15 mouse cellular contexts compared by ENCODE assay signal in the genomic region with DNA sequence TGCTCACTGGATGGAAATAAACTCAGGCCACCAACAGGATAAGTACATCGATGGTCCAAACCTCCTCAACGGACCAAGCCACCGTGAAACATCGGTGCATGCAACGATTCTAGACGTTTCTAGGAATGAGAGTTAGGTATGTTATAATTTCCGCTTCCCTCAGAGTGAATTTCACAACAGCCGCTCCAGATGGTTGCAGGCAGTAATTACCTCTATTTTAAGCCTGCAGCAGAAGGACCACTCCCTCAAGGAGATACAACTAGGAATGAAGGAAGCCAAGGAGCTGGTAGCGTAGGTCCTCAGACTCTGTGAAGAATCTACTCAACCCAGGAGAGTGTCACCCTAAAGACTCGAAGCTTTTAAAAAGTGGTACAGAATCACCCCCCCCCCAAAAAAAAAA.
DNase-seq lines count a peak whose midpoint lies in the region; ATAC-seq and TF ChIP-seq lines count a peak whose summit lies in the region.
"Had no signal": no experiment of that assay in that cellular context is flagged by ENCODE, and none has a peak within 500 bp of the region (broad histone marks: within the 10 kb centered on the region; RNA-seq: fewer than 3 reads in every experiment).

No protein-coding gene starts in this region.

- ATAC-seq in intestine, embryonic 16.5 days: peak; percentile 57; the same call in 1 of the 2 replicates
- ATAC-seq in megakaryocyte progenitor cell, adult 5-6 weeks (replicated peaks; ENCODE audit: poor library complexity): peak; percentile 31
- no peak for ATAC-seq in stomach, postnatal 0 days (ENCODE audit: low FRiP score, low TSS enrichment)
- ATAC-seq: hindbrain, postnatal 0 days; liver, embryonic 12.5 days had no signal

- H3K9me3 ChIP-seq in intestine, embryonic 16.5 days (ENCODE audit: control insufficient read depth, low read length): no peaks in the 10 kb centered on the region
- no peaks in the 10 kb centered on the region for H3K9me3 ChIP-seq in stomach, postnatal 0 days (ENCODE audit: control insufficient read depth, low read length)
- H3K9me3 ChIP-seq: embryonic facial prominence, embryonic 13.5 days; liver, embryonic 12.5 days; midbrain, embryonic 10.5 days had no signal

- no peak overlapping the region for H3K9ac ChIP-seq in intestine, embryonic 16.5 days (ENCODE audit: low read depth, low read length)
- no peak overlapping the region for H3K9ac ChIP-seq in stomach, postnatal 0 days (ENCODE audit: low read length)
- H3K9ac ChIP-seq: embryonic facial prominence, embryonic 13.5 days; liver, embryonic 12.5 days had no signal

- no peak for TF ChIP-seq CTCF in stomach, postnatal 0 days (IDR thresholded peaks at IDR 0.05; ENCODE audit: low read depth)

- H3K27ac ChIP-seq in intestine, embryonic 16.5 days (ENCODE audit: low read length): peak overlapping the region; percentile 47
- H3K27ac ChIP-seq in stomach, postnatal 0 days (replicated peaks): no peak overlapping the region
- H3K27ac ChIP-seq: embryonic facial prominence, embryonic 13.5 days; heart, adult 2 months; hindbrain, postnatal 0 days; liver, embryonic 12.5 days; midbrain, embryonic 10.5 days had no signal

- H3K27me3 ChIP-seq in intestine, embryonic 16.5 days (replicated peaks; ENCODE audit: control insufficient read depth, insufficient read depth, low read length): no peaks in the 10 kb centered on the region
- no peaks in the 10 kb centered on the region for H3K27me3 ChIP-seq in stomach, postnatal 0 days (ENCODE audit: control insufficient read depth, insufficient read depth, low read length)
- H3K27me3 ChIP-seq: embryonic facial prominence, embryonic 13.5 days; liver, embryonic 12.5 days had no signal

- 60% methylated on average over 10 of the region's 10 CpGs for WGBS in intestine, embryonic 16.5 days
- 81% methylated on average over 10 of the region's 10 CpGs for WGBS in stomach, postnatal 0 days

- TF ChIP-seq EP300 in stomach, postnatal 0 days (optimal IDR thresholded peaks at IDR 0.05): no peak

- peak; percentile 47 for DNase-seq in layer of hippocampus, adult 9-11 months
- no peak for DNase-seq in layer of hippocampus, postnatal 36 days
- peak; percentile 32 to 38 for DNase-seq in frontal cortex, postnatal 10 days (ENCODE audit: low spot score in 2 of 2)
- DNase-seq in heart, adult 8-10 months (ENCODE audit: low spot score): no peak
- no peak for DNase-seq in stomach, postnatal 0 days (ENCODE audit: low spot score)
- DNase-seq in spleen, postnatal 14 days (ENCODE audit: low spot score in 2 of 2): no peak
- DNase-seq: cerebellum, adult 11-12 months; heart, adult 2 months; heart, postnatal 14 days had no signal

- no peak overlapping the region for H3K4me2 ChIP-seq in intestine, embryonic 16.5 days (ENCODE audit: low read depth, low read length)
- no peak overlapping the region for H3K4me2 ChIP-seq in stomach, postnatal 0 days (replicated peaks; ENCODE audit: low read depth)
- H3K4me2 ChIP-seq: embryonic facial prominence, embryonic 13.5 days; liver, embryonic 12.5 days had no signal

- H3K4me1 ChIP-seq in intestine, embryonic 16.5 days (ENCODE audit: control insufficient read depth, insufficient read depth, low read length): peaks cover 13% of the 10 kb centered on the region
- H3K4me1 ChIP-seq in stomach, postnatal 0 days (replicated peaks; ENCODE audit: control insufficient read depth, insufficient read depth): no peaks in the 10 kb centered on the region
- H3K4me1 ChIP-seq: liver, embryonic 12.5 days; midbrain, embryonic 10.5 days had no signal

- H3K4me3 ChIP-seq in intestine, embryonic 16.5 days (ENCODE audit: low read length): no peak overlapping the region
- no peak overlapping the region for H3K4me3 ChIP-seq in stomach, postnatal 0 days (ENCODE audit: low read depth, low read length)
- H3K4me3 ChIP-seq: embryonic facial prominence, embryonic 13.5 days; heart, adult 2 months; liver, embryonic 12.5 days; midbrain, embryonic 10.5 days had no signal

- no peaks in the 10 kb centered on the region for H3K36me3 ChIP-seq in intestine, embryonic 16.5 days (ENCODE audit: control insufficient read depth, insufficient read depth, low read length)
- H3K36me3 ChIP-seq in stomach, postnatal 0 days (ENCODE audit: control insufficient read depth, insufficient read depth, low read length): no peaks in the 10 kb centered on the region
- H3K36me3 ChIP-seq: embryonic facial prominence, embryonic 13.5 days; liver, embryonic 12.5 days; midbrain, embryonic 10.5 days had no signal

Comparison
In these comparisons a context has a peak if more than half of its experiments do, and no peak if none do; other contexts are left out.
1. DNase-seq: peak in layer of hippocampus, adult 9-11 months (single experiment) and frontal cortex, postnatal 10 days (2 of 2); none in layer of hippocampus, postnatal 36 days (0 of 2), heart, adult 8-10 months (single experiment), stomach, postnatal 0 days (single experiment) and spleen, postnatal 14 days (0 of 2).